Comparison of ENCODE assay signal across 16 mouse cellular contexts in the genomic region with DNA sequence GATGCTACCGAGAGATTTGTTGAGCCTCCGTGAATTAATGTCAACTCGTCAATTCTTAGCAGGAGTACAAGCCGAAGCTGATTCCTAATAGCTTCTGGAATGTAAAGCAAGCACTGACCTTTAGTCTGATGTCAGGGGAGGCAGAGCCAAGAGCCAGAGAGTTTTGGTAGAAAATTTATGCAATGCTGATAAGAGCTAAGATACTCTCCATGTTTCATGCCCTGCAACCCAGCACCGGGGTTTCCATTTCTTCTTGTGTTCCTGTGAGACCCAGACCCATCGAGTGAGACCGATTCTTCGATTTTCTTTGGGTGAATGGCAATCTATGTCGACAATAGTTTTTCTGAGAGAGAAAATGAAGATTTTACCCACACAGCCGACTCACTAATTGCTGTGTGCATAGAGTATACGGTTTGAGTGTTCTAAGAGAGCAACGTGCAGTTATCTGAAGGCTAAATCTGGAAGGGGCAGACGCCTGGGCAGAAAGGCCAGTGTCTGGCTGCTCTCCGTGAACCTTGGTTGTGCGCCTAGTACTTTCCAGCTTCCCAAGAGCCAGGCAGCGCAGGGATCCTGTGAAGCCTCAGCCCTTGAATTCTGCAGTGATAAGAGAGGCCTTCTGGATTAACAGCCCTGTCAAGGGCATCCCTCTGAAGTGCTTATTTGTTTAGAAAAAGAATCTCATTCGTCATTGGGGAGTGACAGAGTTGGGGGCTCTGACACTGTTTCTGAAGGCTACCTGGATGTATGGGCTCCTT.
DNase-seq lines count a peak whose midpoint lies in the region; ATAC-seq and TF ChIP-seq lines count a peak whose summit lies in the region.
"Had no signal": no experiment of that assay in that cellular context is flagged by ENCODE, and none has a peak within 500 bp of the region (broad histone marks: within the 10 kb centered on the region; RNA-seq: fewer than 3 reads in every experiment).

No protein-coding gene starts in this region.

- no peaks in the 10 kb centered on the region for H3K9me3 ChIP-seq in intestine, embryonic 14.5 days (ENCODE audit: control insufficient read depth, low read length)
- H3K9me3 ChIP-seq in intestine, postnatal 0 days (ENCODE audit: control insufficient read depth): no peaks in the 10 kb centered on the region
- H3K9me3 ChIP-seq: embryonic facial prominence, embryonic 10.5 days; forebrain, embryonic 13.5 days; hindbrain, embryonic 10.5 days; kidney, embryonic 15.5 days; stomach, embryonic 15.5 days had no signal

- H3K4me2 ChIP-seq in intestine, embryonic 14.5 days (ENCODE audit: low read length): no peak overlapping the region
- H3K4me2 ChIP-seq in intestine, postnatal 0 days (replicated peaks; ENCODE audit: low read depth): no peak overlapping the region
- H3K4me2 ChIP-seq: forebrain, embryonic 13.5 days; kidney, embryonic 15.5 days; stomach, embryonic 15.5 days had no signal

- no peaks in the 10 kb centered on the region for H3K27me3 ChIP-seq in intestine, embryonic 14.5 days (replicated peaks; ENCODE audit: control insufficient read depth, insufficient read depth, low read length)
- H3K27me3 ChIP-seq in intestine, postnatal 0 days (replicated peaks; ENCODE audit: control insufficient read depth, insufficient read depth, low read length): no peaks in the 10 kb centered on the region
- H3K27me3 ChIP-seq: CH12.LX; forebrain, embryonic 13.5 days; kidney, embryonic 15.5 days had no signal

- 24% methylated on average over 17 of the region's 17 CpGs for WGBS in intestine, embryonic 14.5 days
- 33% methylated on average over 17 of the region's 17 CpGs for WGBS in intestine, postnatal 0 days

- TF ChIP-seq CTCF in intestine, postnatal 0 days (IDR thresholded peaks at IDR 0.05; ENCODE audit: low read depth): no peak

- H3K27ac ChIP-seq in intestine, embryonic 14.5 days (ENCODE audit: low read depth): peak overlapping the region; percentile 40; the same call in 1 of the 2 replicates
- H3K27ac ChIP-seq in intestine, postnatal 0 days (ENCODE audit: low read depth, low read length): no peak overlapping the region
- H3K27ac ChIP-seq: embryonic facial prominence, embryonic 10.5 days; forebrain, embryonic 13.5 days; hindbrain, embryonic 10.5 days; kidney, embryonic 15.5 days; stomach, embryonic 15.5 days had no signal

- no peak overlapping the region for H3K4me3 ChIP-seq in intestine, embryonic 14.5 days (ENCODE audit: low read depth, low read length)
- no peak overlapping the region for H3K4me3 ChIP-seq in intestine, postnatal 0 days (ENCODE audit: low read depth, low read length)
- H3K4me3 ChIP-seq: embryonic facial prominence, embryonic 10.5 days; forebrain, embryonic 13.5 days; hindbrain, embryonic 10.5 days; kidney, embryonic 15.5 days; stomach, embryonic 15.5 days had no signal

- peak; percentile 60 for DNase-seq in embryo, embryonic 10 days (ENCODE audit: low spot score)
- DNase-seq in embryo, embryonic 11 days: no peak
- DNase-seq in intestine, embryonic 14.5 days (ENCODE audit: low spot score): no peak
- peak; percentile 9 for DNase-seq in testis, postnatal 14 days (ENCODE audit: low spot score)
- DNase-seq in testis, postnatal 10 days (ENCODE audit: low spot score): no peak
- DNase-seq in right cerebral cortex, postnatal 4 days: no peak
- DNase-seq: cerebellum, postnatal 10 days; liver, postnatal 0 days; lung, postnatal 36 days had no signal

- H3K4me1 ChIP-seq in intestine, embryonic 14.5 days (replicated peaks; ENCODE audit: control insufficient read depth, insufficient read depth, low read length): peaks cover 10% of the 10 kb centered on the region; the same call in 1 of the 2 replicates
- H3K4me1 ChIP-seq in intestine, postnatal 0 days (replicated peaks; ENCODE audit: control insufficient read depth, insufficient read depth, low read length): no peaks in the 10 kb centered on the region
- H3K4me1 ChIP-seq: forebrain, embryonic 13.5 days; stomach, embryonic 15.5 days had no signal

- no peaks in the 10 kb centered on the region for H3K36me3 ChIP-seq in intestine, embryonic 14.5 days (ENCODE audit: control insufficient read depth, insufficient read depth, low read length)
- no peaks in the 10 kb centered on the region for H3K36me3 ChIP-seq in intestine, postnatal 0 days (ENCODE audit: control insufficient read depth, insufficient read depth)
- H3K36me3 ChIP-seq: embryonic facial prominence, embryonic 10.5 days; hindbrain, embryonic 10.5 days; kidney, embryonic 15.5 days; stomach, embryonic 15.5 days had no signal

- H3K9ac ChIP-seq in intestine, embryonic 14.5 days (ENCODE audit: low read length): no peak overlapping the region
- H3K9ac ChIP-seq in intestine, postnatal 0 days (ENCODE audit: low read depth, low read length): no peak overlapping the region
- H3K9ac ChIP-seq: forebrain, embryonic 13.5 days; kidney, embryonic 15.5 days; liver, postnatal 0 days; stomach, embryonic 15.5 days had no signal

- ATAC-seq in intestine, embryonic 14.5 days (replicated peaks; ENCODE audit: low FRiP score, low TSS enrichment, low read depth): no peak
- ATAC-seq in intestine, postnatal 0 days: no peak
- ATAC-seq: forebrain, embryonic 13.5 days; liver, postnatal 0 days had no signal

Comparison
In these comparisons a context has a peak if more than half of its experiments do, and no peak if none do; other contexts are left out.
1. DNase-seq: peak in embryo, embryonic 10 days (single experiment) and testis, postnatal 14 days (single experiment); none in embryo, embryonic 11 days (single experiment), intestine, embryonic 14.5 days (single experiment), testis, postnatal 10 days (single experiment) and right cerebral cortex, postnatal 4 days (single experiment).